Mouse (Mus musculus) olfactory bulb, adult 2 months (tissue): ENCODE measurements around the gene Ppm1a.

Experiments
- CTCF ChIP-seq: fragments of 200-500 bp; IDR thresholded peaks from 2 replicates; pipeline ENCODE4 v1.5.1; 2012; ENCODE audit warnings: low read depth, mild to moderate bottlenecking, low read length, moderate library complexity; ENCODE audit not compliant: insufficient read depth
- POLR2A ChIP-seq: fragments of 200-500 bp; IDR thresholded peaks from 2 replicates; pipeline ENCODE4 v1.6.1; 2012; ENCODE audit warnings: mild to moderate bottlenecking, low read depth, low read length, moderate library complexity; ENCODE audit not compliant: insufficient read depth

GRCm38 (mm10) chr12:72821589-72821988, 64.3 kb downstream of the Ppm1a start:
- TF ChIP-seq CTCF: no peak
- TF ChIP-seq POLR2A: no peak
